Mouse (Mus musculus) myocyte (in vitro differentiated cells): Measurements from ENCODE around the gene Faim2. TPM values are rescaled to one million over a fixed set of nuclear protein-coding genes. Genes with fewer than 3 reads are reported as not detected.

ENCODE experiments used
- H3K27me3 ChIP-seq: one replicate; pipeline ENCODE4 v1.6.1; 2011; ENCODE audit not compliant: control insufficient read depth, insufficient read depth, insufficient read length
- H3K36me3 ChIP-seq: one replicate; pipeline ENCODE4 v1.6.1; 2011; ENCODE audit not compliant: control insufficient read depth, insufficient read depth
- H3K4me2 ChIP-seq: one replicate; pipeline ENCODE4 v1.6.1; 2011; ENCODE audit warnings: low read depth, control low read depth
- H3K4me3 ChIP-seq: one replicate; pipeline ENCODE4 v1.5.1; 2011; ENCODE audit warnings: mild to moderate bottlenecking, control low read depth, moderate library complexity
- H3K79me2 ChIP-seq: one replicate; pipeline ENCODE4 v1.6.1; 2011; ENCODE audit not compliant: control insufficient read depth, insufficient read depth
- H3ac ChIP-seq: one replicate; pipeline ENCODE4 v1.6.1; 2011; ENCODE audit not compliant: control insufficient read depth, insufficient read length
- CEBPB ChIP-seq: IDR thresholded peaks from 2 replicates; pipeline ENCODE4 v1.6.1; 2011; ENCODE audit warnings: mild to moderate bottlenecking, moderate library complexity; ENCODE audit not compliant: poor library complexity, insufficient read depth, severe bottlenecking
- E2F4 ChIP-seq: IDR thresholded peaks from one replicate; pipeline ENCODE4 v1.6.1; 2011; ENCODE audit warnings: mild to moderate bottlenecking, control low read depth, moderate library complexity; ENCODE audit not compliant: insufficient read depth
- MAX ChIP-seq: IDR thresholded peaks from one replicate; pipeline ENCODE4 v1.6.1; 2011; ENCODE audit warnings: low read depth, mild to moderate bottlenecking, control low read depth
- MYOD1 ChIP-seq, 3 experiments: IDR thresholded peaks; one replicate each; pipeline ENCODE4 v1.6.1; 2011; ENCODE audit warnings: control low read depth in 2 of 3, low read depth in 2 of 3, mild to moderate bottlenecking in 2 of 3, moderate library complexity in 1 of 3; ENCODE audit not compliant: insufficient read length in 2 of 3, control insufficient read depth in 1 of 3
- MYOG ChIP-seq, 3 experiments: IDR thresholded peaks; one replicate each; pipeline ENCODE4 v1.6.1; 2011; ENCODE audit warnings: control low read depth in 2 of 3, low read depth in 2 of 3, mild to moderate bottlenecking in 2 of 3; ENCODE audit not compliant: insufficient read length in 2 of 3, control insufficient read depth in 1 of 3, insufficient read depth in 1 of 3
- POLR2A ChIP-seq: IDR thresholded peaks from one replicate; pipeline ENCODE4 v1.6.1; 2011; ENCODE audit warnings: low read depth, mild to moderate bottlenecking, control low read depth, moderate library complexity; ENCODE audit not compliant: insufficient read length
- POLR2AphosphoS2 ChIP-seq: IDR thresholded peaks from one replicate; pipeline ENCODE4 v1.6.1; 2011; ENCODE audit warnings: low read depth, control low read depth; ENCODE audit not compliant: insufficient read length
- REST ChIP-seq: IDR thresholded peaks from one replicate; pipeline ENCODE4 v1.6.1; 2011; ENCODE audit warnings: mild to moderate bottlenecking, control low read depth, moderate library complexity; ENCODE audit not compliant: insufficient read depth, insufficient read length
- SRF ChIP-seq: IDR thresholded peaks from one replicate; pipeline ENCODE4 v1.6.1; 2011; ENCODE audit warnings: low read depth; ENCODE audit not compliant: control insufficient read depth, insufficient read length
- TCF12 ChIP-seq: IDR thresholded peaks from one replicate; pipeline ENCODE4 v1.6.1; 2011; ENCODE audit warnings: mild to moderate bottlenecking, control low read depth; ENCODE audit not compliant: poor library complexity, insufficient read depth, severe bottlenecking
- TCF3 ChIP-seq: IDR thresholded peaks from one replicate; pipeline ENCODE4 v1.6.1; 2011; ENCODE audit warnings: low read depth, control low read depth; ENCODE audit not compliant: insufficient read length
- USF1 ChIP-seq: IDR thresholded peaks from one replicate; pipeline ENCODE4 v1.6.1; 2011; ENCODE audit warnings: low read depth, mild to moderate bottlenecking, control low read depth, moderate library complexity
- polyA plus RNA-seq: library from polyadenylated mRNA; unstranded; fragments of >200 nt; fragmentation: generic; extraction: Trizol; gene quantifications from one replicate; pipeline ENCODE4 v1.2.1, GENCODE M21; 2012; ENCODE audit warnings: missing spikeins

Faim2 gene
- polyA plus RNA-seq, 1 experiment = 0.40 TPM

GRCm38 (mm10) chr15:99511797-99512525, 16.0 kb downstream of the Faim2 start:
- Histone ChIP-seq H3K79me2 (no peaks in the 10 kb centered on the region), H3K4me3 (no peak overlapping the region), H3K36me3 (no peaks in the 10 kb centered on the region), H3ac (no peak overlapping the region), H3K4me2 (no peak overlapping the region), H3K27me3 (no peaks in the 10 kb centered on the region)
- TF ChIP-seq MAX (no peak), POLR2AphosphoS2 (no peak)

GRCm38 (mm10) chr15:99510621-99511020, 17.3 kb downstream of the Faim2 start:
- TF ChIP-seq TCF12 (no peak), E2F4 (no peak), REST (no peak), SRF (no peak), MAX (no peak), USF1 (no peak), MYOD1 (IDR thresholded peaks at IDR 0.05; ENCODE audit: control insufficient read depth in 1 of 3, insufficient read length in 2 of 3, low read depth in 2 of 3) (no peak)
- no peak overlapping the region for H3ac ChIP-seq
- H3K79me2 ChIP-seq = no peaks in the 10 kb centered on the region
- H3K4me3 ChIP-seq = no peak overlapping the region
- no peak overlapping the region for H3K4me2 ChIP-seq
- H3K36me3 ChIP-seq = no peaks in the 10 kb centered on the region
- H3K27me3 ChIP-seq = no peaks in the 10 kb centered on the region

GRCm38 (mm10) chr15:99509840-99510239, 18.1 kb downstream of the Faim2 start:
- Histone ChIP-seq H3K27me3 (no peaks in the 10 kb centered on the region), H3K79me2 (no peaks in the 10 kb centered on the region), H3K4me3 (no peak overlapping the region), H3ac (no peak overlapping the region), H3K36me3 (no peaks in the 10 kb centered on the region), H3K4me2 (no peak overlapping the region)
- no peak for TF ChIP-seq SRF
- no peak for TF ChIP-seq TCF3
- no peak for TF ChIP-seq REST
- TF ChIP-seq POLR2A = no peak
- no peak for TF ChIP-seq POLR2AphosphoS2
- TF ChIP-seq MYOG (IDR thresholded peaks at IDR 0.05; ENCODE audit: control insufficient read depth in 1 of 3, insufficient read depth in 1 of 3, insufficient read length in 2 of 3, low read depth in 2 of 3) = no peak
- TF ChIP-seq USF1 = no peak
- TF ChIP-seq TCF12 = no peak
- TF ChIP-seq MYOD1 (IDR thresholded peaks at IDR 0.05; ENCODE audit: control insufficient read depth in 1 of 3, insufficient read length in 2 of 3, low read depth in 2 of 3) = no peak

GRCm38 (mm10) chr15:99505324-99506095, 22.5 kb downstream of the Faim2 start:
- H3K4me3 ChIP-seq = no peak overlapping the region
- no peak overlapping the region for H3ac ChIP-seq
- TF ChIP-seq E2F4 (no peak), TCF12 (no peak), SRF (no peak), REST (no peak), MAX (no peak), POLR2AphosphoS2 (no peak), USF1 (no peak)
- H3K79me2 ChIP-seq = no peaks in the 10 kb centered on the region
- no peaks in the 10 kb centered on the region for H3K27me3 ChIP-seq
- H3K36me3 ChIP-seq = no peaks in the 10 kb centered on the region
- H3K4me2 ChIP-seq = no peak overlapping the region

GRCm38 (mm10) chr15:99503256-99503655, 24.7 kb downstream of the Faim2 start:
- no peak for TF ChIP-seq REST
- no peak for TF ChIP-seq CEBPB
- no peak for TF ChIP-seq MYOD1 (IDR thresholded peaks at IDR 0.05; ENCODE audit: control insufficient read depth in 1 of 3, insufficient read length in 2 of 3, low read depth in 2 of 3)
- TF ChIP-seq MYOG (IDR thresholded peaks at IDR 0.05; ENCODE audit: control insufficient read depth in 1 of 3, insufficient read depth in 1 of 3, insufficient read length in 2 of 3, low read depth in 2 of 3) = no peak
- TF ChIP-seq SRF = no peak
- no peak for TF ChIP-seq POLR2A
- Histone ChIP-seq H3K27me3 (no peaks in the 10 kb centered on the region), H3ac (no peak overlapping the region), H3K4me2 (no peak overlapping the region), H3K36me3 (no peaks in the 10 kb centered on the region), H3K4me3 (no peak overlapping the region), H3K79me2 (no peaks in the 10 kb centered on the region)
